Mouse (Mus musculus) adrenal gland, adult 8-10 months (tissue): ENCODE results near the gene Bscl2. TPM values are rescaled to one million over a fixed set of nuclear protein-coding genes. Genes with fewer than 3 reads are reported as not detected.

Experiments used
- DNase-seq: peaks from one replicate; pipeline ENCODE4 v3.0.0; 2022
- total RNA-seq, 4 experiments: library from RNA; stranded (reverse); gene quantifications; 2 replicates each; pipeline ENCODE4 v1.2.4; 2022

Bscl2 gene
- 100 to 1,000 TPM in 3 of 4 experiments, 10 to 100 TPM in 1; 96.6 to 137 (median 126) TPM for total RNA-seq

GRCm38 (mm10) chr19:8837251-8837791, at the start of gene Bscl2:
Gene Bscl2, plus strand, starts transcription at chr19:8837467.
- peak; percentile 68 for DNase-seq

- DNase-seq, result no peak
Measured at GRCm38 (mm10) chr19:8788521-8788920, 48.7 kb upstream of the Bscl2 start.

- no peak for DNase-seq
Measured at GRCm38 (mm10) chr19:8789171-8789570, 48.1 kb upstream of the Bscl2 start.

- no peak for DNase-seq
Measured at GRCm38 (mm10) chr19:8790171-8790570, 47.1 kb upstream of the Bscl2 start.

GRCm38 (mm10) chr19:8798264-8798946, 38.9 kb upstream of the Bscl2 start, which contains the start of gene Polr2g:
Gene Polr2g, minus strand, starts transcription at chr19:8798577.
- peak; percentile 92 for DNase-seq

GRCm38 (mm10) chr19:8798947-8799315, 38.3 kb upstream of the Bscl2 start:
- no peak for DNase-seq

- DNase-seq, result peak; percentile 97
Measured at GRCm38 (mm10) chr19:8802130-8802821, 35.0 kb upstream of the Bscl2 start, which contains the start of gene Zbtb3. Gene Zbtb3, plus strand, starts transcription at chr19:8802555.

GRCm38 (mm10) chr19:8803204-8803780, 34.0 kb upstream of the Bscl2 start:
- no peak for DNase-seq

- DNase-seq, result no peak
Measured at GRCm38 (mm10) chr19:8803879-8804660, 33.2 kb upstream of the Bscl2 start.

GRCm38 (mm10) chr19:8806810-8807209, 30.5 kb upstream of the Bscl2 start:
- DNase-seq, result no peak

GRCm38 (mm10) chr19:8815812-8816211, 21.5 kb upstream of the Bscl2 start:
- DNase-seq, result no peak

GRCm38 (mm10) chr19:8817001-8817400, 20.3 kb upstream of the Bscl2 start:
- DNase-seq, result no peak

GRCm38 (mm10) chr19:8818301-8818798, 18.9 kb upstream of the Bscl2 start:
- DNase-seq, result no peak

GRCm38 (mm10) chr19:8818801-8819595, 18.3 kb upstream of the Bscl2 start, which contains the start of gene Ttc9c:
Gene Ttc9c, minus strand, starts transcription at chr19:8819333.
- DNase-seq, result peak; percentile 98

- peak; percentile 98 for DNase-seq
Measured at GRCm38 (mm10) chr19:8819596-8820423, 17.5 kb upstream of the Bscl2 start, which contains the start of gene Hnrnpul2. Gene Hnrnpul2, plus strand, starts transcription at chr19:8820010.

- peak; percentile 60 for DNase-seq
Measured at GRCm38 (mm10) chr19:8820424-8820956, 16.8 kb upstream of the Bscl2 start.

GRCm38 (mm10) chr19:8821146-8821545, 16.1 kb upstream of the Bscl2 start:
- DNase-seq, result no peak

- DNase-seq, result no peak
Measured at GRCm38 (mm10) chr19:8822696-8823095, 14.6 kb upstream of the Bscl2 start.

GRCm38 (mm10) chr19:8829660-8830059, 7.6 kb upstream of the Bscl2 start, which contains the start of gene AC129217.1:
Gene AC129217.1, plus strand, starts transcription at chr19:8829773.
- no peak for DNase-seq

- no peak for DNase-seq
Measured at GRCm38 (mm10) chr19:8830664-8831063, 6.6 kb upstream of the Bscl2 start.
